Mouse (Mus musculus) hindbrain, embryonic 12.5 days (tissue): ENCODE measurements around the gene Rnf41. TPM values are rescaled to one million over a fixed set of nuclear protein-coding genes. Genes with fewer than 3 reads are reported as not detected.

ENCODE experiments used
- ATAC-seq: fragments of 200-750 bp; cut with Nextera tagmentation; 2 replicates; pipeline ENCODE4 v1.8.0; 2017; ENCODE audit warnings: moderate TSS enrichment; ENCODE audit not compliant: low FRiP score
- H3K27ac ChIP-seq: fragments of 300-500 bp; sonication (generic); 2 replicates; pipeline ENCODE4 v1.5.1; 2016; ENCODE audit warnings: mild to moderate bottlenecking
- H3K27me3 ChIP-seq: fragments of 300-500 bp; sonication (generic); 2 replicates; pipeline ENCODE4 v1.6.1; 2016; ENCODE audit warnings: mild to moderate bottlenecking
- H3K36me3 ChIP-seq: fragments of 300-500 bp; sonication (generic); 2 replicates; pipeline ENCODE4 v1.6.1; 2016; ENCODE audit warnings: mild to moderate bottlenecking
- H3K4me1 ChIP-seq: fragments of 300-500 bp; sonication (generic); 2 replicates; pipeline ENCODE4 v1.6.1; 2016
- H3K4me2 ChIP-seq: fragments of 300-500 bp; sonication (generic); replicated peaks from 2 replicates; pipeline ENCODE4 v1.6.1; 2016; ENCODE audit warnings: mild to moderate bottlenecking
- H3K4me3 ChIP-seq: fragments of 300-500 bp; sonication (generic); 2 replicates; pipeline ENCODE4 v1.5.1; 2016; ENCODE audit warnings: mild to moderate bottlenecking
- H3K9ac ChIP-seq: fragments of 300-500 bp; sonication (generic); 2 replicates; pipeline ENCODE4 v1.6.1; 2016; ENCODE audit warnings: mild to moderate bottlenecking, moderate library complexity
- H3K9me3 ChIP-seq: fragments of 300-500 bp; sonication (generic); replicated peaks from 2 replicates; pipeline ENCODE4 v1.6.1; 2016; ENCODE audit warnings: mild to moderate bottlenecking
- whole genome bisulfite sequencing: fragments of 180-500 bp; shearing (Covaris S2); methylation state at CpG from one replicate; pipeline ENCODE4 v1.1.7; 2016; 5-methylcytosine and 5-hydroxymethylcytosine counted together
- polyA plus RNA-seq: library from polyadenylated mRNA; unstranded; fragments of >200 nt; fragmentation: Nextera tagmentation; extraction: Ambion mirVana; gene quantifications from 2 replicates; pipeline ENCODE4 v1.2.1, GENCODE M21; 2016

Gene Rnf41
- 60.8 and 61.4 TPM in 2 replicates for polyA plus RNA-seq

DNA sequence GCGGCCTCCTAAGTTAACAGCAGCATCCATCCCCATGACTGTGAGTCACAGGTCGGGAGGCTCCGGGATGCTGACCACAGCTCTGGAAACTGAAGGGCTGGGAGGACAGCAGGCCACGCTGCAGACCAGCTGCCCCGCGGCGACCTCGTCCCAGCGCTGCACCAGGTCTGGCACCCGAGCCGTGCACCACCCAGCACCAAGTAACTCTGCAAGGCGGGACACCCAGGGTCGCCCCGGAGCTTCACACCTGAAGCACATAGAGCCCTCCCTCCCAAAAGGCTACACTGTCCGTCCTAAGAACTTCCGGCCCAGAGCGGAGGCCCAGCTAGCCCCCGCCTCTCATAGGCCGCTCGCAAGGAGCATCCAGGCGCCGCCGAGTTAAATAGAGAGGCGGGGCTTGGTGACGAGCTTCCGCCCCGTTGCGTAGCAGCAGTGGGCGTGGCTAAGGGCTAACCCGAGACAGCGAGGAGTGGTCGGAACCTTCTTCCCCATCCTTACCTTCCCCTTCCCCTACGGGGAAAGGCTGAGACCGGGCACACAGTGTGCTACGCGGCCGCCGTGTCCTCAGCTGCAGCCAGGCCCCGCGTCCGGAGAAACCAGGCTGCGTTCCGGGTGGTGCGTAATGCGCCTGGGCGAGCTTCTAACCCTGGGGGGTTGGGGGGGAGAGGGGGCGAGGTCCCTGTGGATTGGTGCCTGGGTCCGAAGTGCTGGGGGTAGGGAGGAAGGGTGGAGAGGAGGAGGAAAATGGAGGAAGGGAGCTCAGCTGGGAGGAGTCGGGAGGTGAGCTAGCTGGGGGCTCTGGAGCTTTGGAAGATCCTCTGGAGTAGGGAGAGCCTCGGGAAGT, at the start of gene Rnf41, which contains the start of gene Nabp2:
Gene Rnf41, plus strand, starts transcription at position 447 of the 844 bp plus-strand sequence.
Gene Nabp2, minus strand, starts transcription at position 282 of the 844 bp plus-strand sequence.
- WGBS = 0% methylated on average over 50 of the region's 50 CpGs
- Histone ChIP-seq H3K9me3 (no peaks in the 10 kb centered on the region), H3K4me3 (peak within 1 kb of the TSS; percentile 87), H3K27ac (peak within 1 kb of the TSS; percentile 96), H3K4me1 (peaks cover 44% of the 10 kb centered on the region), H3K27me3 (no peaks in the 10 kb centered on the region), H3K4me2 (peak within 1 kb of the TSS; percentile 95), H3K9ac (peak within 1 kb of the TSS; percentile 91), H3K36me3 (peaks cover 31% of the 10 kb centered on the region)
- ATAC-seq = peak; percentile 90

DNA sequence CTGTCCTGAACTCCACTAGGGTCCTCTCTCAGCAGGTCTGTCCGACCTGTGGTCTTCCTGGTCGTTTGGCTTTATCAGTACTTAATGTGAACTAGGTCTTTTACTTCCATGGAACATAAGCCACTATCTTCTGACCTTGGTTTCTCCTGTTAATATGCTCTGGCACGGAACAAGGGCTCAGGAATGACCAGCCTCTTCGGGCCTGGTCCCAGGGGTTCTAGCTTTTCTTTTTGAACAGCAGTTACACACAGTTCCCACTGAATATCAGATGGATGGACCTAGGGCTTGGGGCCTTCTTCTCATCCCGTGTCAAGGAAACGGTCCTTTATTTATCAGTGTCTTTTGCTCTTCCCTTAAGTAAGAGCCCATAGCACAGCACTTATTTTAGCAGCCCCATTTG, 49.6 kb upstream of the Rnf41 start:
- no peaks in the 10 kb centered on the region for H3K9me3 ChIP-seq
- H3K27ac ChIP-seq = no peak overlapping the region
- no peak overlapping the region for H3K9ac ChIP-seq
- H3K4me3 ChIP-seq = no peak overlapping the region
- no peak overlapping the region for H3K4me2 ChIP-seq
- H3K27me3 ChIP-seq = no peaks in the 10 kb centered on the region
- WGBS = 93% methylated on average over 6 of the region's 6 CpGs
- H3K4me1 ChIP-seq = no peaks in the 10 kb centered on the region
- peaks cover 69% of the 10 kb centered on the region for H3K36me3 ChIP-seq
- no peak for ATAC-seq

DNA sequence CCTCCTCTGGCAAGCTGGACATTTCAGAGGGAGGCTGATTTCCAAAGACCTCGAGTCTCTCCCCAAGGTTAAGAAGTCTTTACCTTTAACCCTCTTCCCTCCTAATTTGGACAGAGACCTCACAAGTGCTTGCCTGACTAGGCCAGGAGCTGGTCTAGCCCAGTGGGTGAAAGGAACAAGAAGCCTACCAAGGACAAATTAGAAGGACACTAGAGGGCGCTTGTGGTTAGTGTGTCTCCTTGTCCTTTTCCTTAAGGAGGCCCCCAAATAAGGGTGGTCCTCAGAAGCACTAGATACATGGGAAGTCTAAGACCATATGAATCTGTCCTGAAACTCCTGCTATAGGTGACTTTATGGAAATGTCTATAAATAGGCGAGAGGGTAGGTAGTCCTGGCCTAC, 48.9 kb upstream of the Rnf41 start:
- Histone ChIP-seq H3K9me3 (no peaks in the 10 kb centered on the region), H3K36me3 (peaks cover 69% of the 10 kb centered on the region), H3K9ac (no peak overlapping the region), H3K4me1 (peaks cover 3% of the 10 kb centered on the region), H3K27ac (no peak overlapping the region), H3K4me3 (no peak overlapping the region), H3K27me3 (no peaks in the 10 kb centered on the region), H3K4me2 (no peak overlapping the region)
- ATAC-seq = no peak
- WGBS = 53% methylated on average over 3 of the region's 3 CpGs

DNA sequence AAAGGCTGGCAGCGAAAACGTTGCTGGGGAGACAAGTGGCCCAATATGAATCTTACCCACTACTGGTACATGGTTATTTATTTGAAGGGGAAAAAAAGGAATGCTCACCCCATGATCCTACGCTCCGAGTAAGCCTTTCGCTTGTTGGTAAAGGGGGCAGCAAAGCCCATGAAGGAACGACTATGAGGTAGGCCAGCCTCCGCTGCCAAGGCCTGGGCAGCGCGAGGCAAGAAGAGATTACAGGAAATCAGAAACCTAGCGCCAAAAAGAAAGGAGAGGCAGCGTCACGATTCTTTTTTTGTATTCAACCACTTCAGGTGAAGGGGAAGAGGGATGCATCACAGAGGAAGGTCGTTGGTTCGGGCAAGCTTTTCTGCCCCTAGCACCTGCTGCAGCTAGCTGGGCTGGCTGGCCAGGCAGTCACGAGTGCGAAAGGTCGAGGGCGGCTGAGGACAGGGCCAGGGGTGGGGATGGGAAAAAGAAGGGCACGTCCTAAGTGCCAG, 43.5 kb upstream of the Rnf41 start:
- peak overlapping the region; percentile 77 for H3K4me2 ChIP-seq
- no peak for ATAC-seq
- H3K27ac ChIP-seq = peak overlapping the region; percentile 96
- 13% methylated on average over 19 of the region's 19 CpGs for WGBS
- H3K4me3 ChIP-seq = peak overlapping the region; percentile 71
- H3K9me3 ChIP-seq = no peaks in the 10 kb centered on the region
- peak overlapping the region; percentile 77 for H3K9ac ChIP-seq
- peaks cover 18% of the 10 kb centered on the region for H3K36me3 ChIP-seq
- no peaks in the 10 kb centered on the region for H3K27me3 ChIP-seq
- peaks cover 14% of the 10 kb centered on the region for H3K4me1 ChIP-seq

DNA sequence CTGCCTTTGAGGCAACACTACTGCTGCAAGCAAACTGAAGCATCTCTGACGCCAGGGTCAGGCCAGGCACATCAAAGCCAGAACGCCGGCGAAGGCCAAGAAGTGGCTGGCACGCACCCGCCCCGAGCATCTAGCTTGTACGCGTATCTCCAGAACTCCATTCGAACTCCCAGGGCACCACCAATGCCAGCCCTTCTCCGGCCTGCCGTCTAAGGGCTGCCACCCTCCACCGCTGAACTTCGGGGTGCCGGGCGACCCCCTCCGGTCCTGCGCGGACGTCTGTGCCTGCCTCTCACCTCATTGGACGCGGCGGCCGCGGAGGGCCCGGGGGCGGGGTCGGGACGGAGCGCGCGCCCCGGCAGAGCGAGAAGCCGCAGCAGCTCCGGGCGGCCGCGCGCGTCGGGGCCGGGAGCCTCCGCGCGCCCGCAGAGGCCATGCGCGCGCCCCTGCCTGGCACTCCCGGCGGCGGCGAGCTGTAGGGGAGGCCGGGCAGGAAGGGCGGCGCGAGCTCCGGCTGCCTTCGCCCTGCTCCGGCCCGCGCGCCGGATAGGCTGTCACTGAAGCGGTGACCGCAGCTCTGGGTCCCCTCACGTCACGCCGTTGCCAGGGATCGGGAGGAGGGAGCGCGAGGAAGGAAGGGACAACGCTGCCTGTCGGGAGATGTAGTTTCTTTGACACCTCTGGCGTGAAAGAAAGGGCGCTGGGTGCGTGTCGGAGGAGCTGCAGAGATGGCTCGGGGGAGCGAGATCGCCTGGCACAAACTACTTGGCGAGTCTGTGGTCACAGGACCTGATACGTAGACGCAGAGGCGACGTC, 42.8 kb upstream of the Rnf41 start, which contains the start of gene Coq10a:
Gene Coq10a, minus strand, starts transcription at position 596 of the 816 bp plus-strand sequence.
- no peaks in the 10 kb centered on the region for H3K27me3 ChIP-seq
- H3K4me3 ChIP-seq = peak within 1 kb of the TSS; percentile 71
- ATAC-seq = peak; percentile 96
- H3K27ac ChIP-seq = peak within 1 kb of the TSS; percentile 96
- H3K9ac ChIP-seq = peak within 1 kb of the TSS; percentile 77
- no peaks in the 10 kb centered on the region for H3K9me3 ChIP-seq
- WGBS = under 1% methylated on average over 62 of the region's 87 CpGs
- H3K4me1 ChIP-seq = peaks cover 14% of the 10 kb centered on the region
- H3K4me2 ChIP-seq = peak within 1 kb of the TSS; percentile 77
- peaks cover 11% of the 10 kb centered on the region for H3K36me3 ChIP-seq

DNA sequence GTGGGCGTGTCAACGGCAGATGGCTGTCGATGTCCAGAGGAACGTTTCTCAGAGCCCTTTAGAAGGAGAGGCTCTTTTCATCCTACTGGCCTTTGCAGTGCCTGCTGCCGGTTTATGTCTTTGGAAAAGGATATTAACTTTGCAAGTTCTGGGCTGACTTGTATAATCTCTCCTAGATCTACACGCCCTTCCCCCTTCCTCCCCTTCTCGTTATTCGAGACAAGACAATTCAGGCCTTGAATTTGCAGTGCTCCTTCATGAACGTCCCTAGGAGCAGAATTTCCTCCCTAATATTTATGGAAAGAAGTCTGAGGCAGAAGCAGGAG, 42.3 kb upstream of the Rnf41 start:
- Histone ChIP-seq H3K27me3 (no peaks in the 10 kb centered on the region), H3K36me3 (peaks cover 9% of the 10 kb centered on the region), H3K9ac (peak overlapping the region; percentile 77), H3K4me2 (peak overlapping the region; percentile 77), H3K9me3 (no peaks in the 10 kb centered on the region), H3K4me3 (peak overlapping the region; percentile 71), H3K27ac (peak overlapping the region; percentile 96), H3K4me1 (peaks cover 14% of the 10 kb centered on the region)
- ATAC-seq = no peak
- 8% methylated on average over 9 of the region's 9 CpGs for WGBS

DNA sequence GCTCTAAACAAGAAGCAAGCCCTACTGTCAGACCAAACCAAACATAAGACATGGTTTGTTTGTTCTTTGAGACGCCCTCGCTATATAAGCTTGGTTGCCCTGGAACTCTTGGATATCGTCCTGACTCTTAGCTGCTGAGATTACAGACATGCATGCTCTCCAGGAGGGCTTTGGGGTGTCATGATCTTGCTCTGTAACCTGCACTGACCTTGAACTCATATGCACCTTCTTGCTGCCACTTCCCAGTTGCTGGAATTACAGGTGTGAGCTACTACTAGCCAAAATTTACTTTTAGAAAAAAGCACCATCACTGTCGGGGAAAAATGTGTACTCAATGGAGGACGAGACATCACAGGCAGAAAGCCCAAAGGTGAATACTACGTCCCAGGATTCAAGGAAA, 41.9 kb upstream of the Rnf41 start:
- ATAC-seq = no peak
- peak overlapping the region; percentile 96 for H3K27ac ChIP-seq
- peak overlapping the region; percentile 71; the same call in 1 of the 2 replicates for H3K4me3 ChIP-seq
- no peaks in the 10 kb centered on the region for H3K27me3 ChIP-seq
- 83% methylated on average over 6 of the region's 6 CpGs for WGBS
- peak overlapping the region; percentile 77 for H3K4me2 ChIP-seq
- peaks cover 9% of the 10 kb centered on the region for H3K36me3 ChIP-seq
- no peaks in the 10 kb centered on the region for H3K9me3 ChIP-seq
- peak overlapping the region; percentile 77; the same call in 1 of the 2 replicates for H3K9ac ChIP-seq
- H3K4me1 ChIP-seq = peaks cover 14% of the 10 kb centered on the region

DNA sequence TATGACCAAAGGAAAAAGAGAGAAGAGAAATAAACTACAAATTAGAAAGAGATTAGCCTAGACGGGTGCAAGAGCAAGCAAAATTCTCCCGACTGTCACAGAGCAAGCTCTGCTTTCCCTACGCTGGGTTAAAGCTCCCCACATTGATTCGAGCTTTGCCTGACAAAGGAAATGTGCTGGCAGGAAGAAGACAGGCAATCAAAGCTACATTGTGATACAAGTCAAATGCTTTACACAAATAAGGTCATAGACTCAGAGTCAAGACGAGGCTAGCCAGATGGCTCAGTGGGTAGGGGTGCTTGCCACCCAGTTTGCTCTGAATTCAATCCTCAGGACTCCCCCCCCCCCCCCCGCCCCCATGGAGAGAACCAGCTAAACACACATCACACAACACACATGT, 41.4 kb upstream of the Rnf41 start:
- Histone ChIP-seq H3K36me3 (peaks cover 7% of the 10 kb centered on the region), H3K4me2 (no peak overlapping the region), H3K9me3 (no peaks in the 10 kb centered on the region), H3K9ac (no peak overlapping the region), H3K4me3 (no peak overlapping the region), H3K27me3 (no peaks in the 10 kb centered on the region), H3K27ac (peak overlapping the region; percentile 96; the same call in 1 of the 2 replicates), H3K4me1 (peaks cover 14% of the 10 kb centered on the region)
- ATAC-seq = no peak
- WGBS = 67% methylated on average over 5 of the region's 6 CpGs

DNA sequence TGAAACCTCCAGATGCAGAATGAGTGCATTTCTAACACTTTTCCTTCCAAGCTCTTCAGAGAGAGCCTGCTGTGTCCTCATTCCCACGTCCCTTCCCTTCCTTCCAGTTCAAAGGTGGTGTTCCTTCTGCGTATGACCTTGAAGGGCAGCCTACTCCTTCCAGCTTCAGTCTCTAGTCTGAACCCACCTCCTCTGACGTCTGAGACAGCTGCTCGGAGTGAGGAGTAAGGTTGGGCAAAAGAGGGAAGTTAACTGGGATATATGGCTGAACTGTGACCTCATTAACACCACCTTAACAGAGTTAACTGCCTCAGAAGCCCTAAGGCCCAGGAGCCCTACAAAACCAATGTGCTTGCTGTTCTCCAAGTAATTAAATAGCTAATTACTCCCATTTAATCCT, 40.9 kb upstream of the Rnf41 start:
- 55% methylated on average over 4 of the region's 4 CpGs for WGBS
- no peak overlapping the region for H3K4me3 ChIP-seq
- no peaks in the 10 kb centered on the region for H3K27me3 ChIP-seq
- H3K9me3 ChIP-seq = no peaks in the 10 kb centered on the region
- H3K4me2 ChIP-seq = no peak overlapping the region
- peaks cover 14% of the 10 kb centered on the region for H3K4me1 ChIP-seq
- H3K27ac ChIP-seq = no peak overlapping the region
- H3K36me3 ChIP-seq = peaks cover 1% of the 10 kb centered on the region; the same call in 1 of the 2 replicates
- no peak for ATAC-seq
- 0 out of 2 replicates have a peak overlapping the region, but pooled peaks have one; percentile 9 for H3K9ac ChIP-seq

DNA sequence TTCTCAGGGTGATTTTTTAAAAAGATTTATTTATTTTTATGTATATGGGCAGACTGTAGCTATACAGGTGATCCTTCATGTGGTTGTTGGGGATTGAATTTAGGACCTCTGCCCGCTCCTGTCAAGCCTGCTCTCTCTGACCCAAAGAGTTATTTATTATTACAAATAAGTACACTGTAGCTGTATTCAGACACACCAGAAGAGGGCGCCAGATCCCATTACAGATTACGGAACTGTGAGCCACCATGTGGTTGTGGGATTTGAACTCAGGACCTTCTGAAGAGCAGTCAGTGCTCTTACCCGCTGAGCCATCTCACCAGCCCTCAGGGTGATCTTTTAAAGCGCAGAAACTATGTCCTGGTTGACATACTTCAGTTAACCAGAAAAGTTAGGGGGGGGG, 39.3 kb upstream of the Rnf41 start:
- 81% methylated on average over 5 of the region's 5 CpGs for WGBS
- Histone ChIP-seq H3K36me3 (no peaks in the 10 kb centered on the region), H3K9me3 (no peaks in the 10 kb centered on the region), H3K4me2 (no peak overlapping the region), H3K27me3 (no peaks in the 10 kb centered on the region), H3K27ac (no peak overlapping the region), H3K4me1 (peaks cover 21% of the 10 kb centered on the region), H3K4me3 (no peak overlapping the region), H3K9ac (no peak overlapping the region)
- ATAC-seq = no peak

DNA sequence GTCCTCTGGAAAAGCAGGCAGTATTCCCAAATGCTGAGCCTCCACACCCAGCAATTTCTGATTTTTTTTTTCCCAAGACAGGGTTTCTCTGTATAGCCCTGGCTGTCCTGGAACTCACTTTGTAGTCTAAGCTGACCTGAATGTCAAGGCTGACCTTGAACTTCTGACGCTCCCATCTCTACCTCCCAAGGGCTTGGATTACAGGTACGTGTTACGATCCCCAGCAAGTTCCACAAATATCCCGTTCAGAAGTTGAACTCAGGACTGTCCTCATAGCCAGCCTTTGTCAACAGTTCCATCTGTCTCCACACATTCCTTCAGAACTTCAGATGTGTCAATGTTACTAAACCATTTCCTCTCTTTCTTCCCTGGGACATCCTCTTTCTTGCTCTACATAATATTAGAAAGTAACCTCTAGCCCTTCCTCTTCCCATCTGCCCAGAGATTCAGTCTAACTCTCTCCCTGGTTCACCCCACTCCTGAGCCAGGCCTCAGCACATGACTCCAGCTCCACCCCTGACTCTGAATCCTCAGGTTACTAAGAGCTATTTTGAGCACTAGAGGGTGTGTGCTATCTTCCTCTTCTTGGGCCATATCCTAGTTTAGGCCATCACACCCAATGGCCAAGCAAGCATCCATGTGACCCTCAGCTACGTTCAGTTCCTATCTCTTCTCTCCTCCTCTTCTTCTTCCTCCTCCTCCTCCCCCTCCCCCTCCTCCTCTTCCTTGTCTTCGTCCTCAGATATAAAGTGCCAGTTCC, 38.3 kb upstream of the Rnf41 start:
- no peak overlapping the region for H3K4me3 ChIP-seq
- H3K4me1 ChIP-seq = peaks cover 16% of the 10 kb centered on the region
- no peaks in the 10 kb centered on the region for H3K9me3 ChIP-seq
- H3K4me2 ChIP-seq = no peak overlapping the region
- ATAC-seq = no peak
- no peak overlapping the region for H3K27ac ChIP-seq
- WGBS = 79% methylated on average over 6 of the region's 6 CpGs
- no peaks in the 10 kb centered on the region for H3K27me3 ChIP-seq
- no peaks in the 10 kb centered on the region for H3K36me3 ChIP-seq
- H3K9ac ChIP-seq = no peak overlapping the region
